Mouse (Mus musculus) limb, embryonic 14.5 days (tissue): ENCODE measurements around the gene Pcsk4. TPM values are rescaled to one million over a fixed set of nuclear protein-coding genes. Genes with fewer than 3 reads are reported as not detected.

Experiments
- ATAC-seq: fragments of 200-750 bp; cut with Nextera tagmentation; 2 replicates; pipeline ENCODE4 v1.8.0; 2017; ENCODE audit warnings: low read depth, moderate number of reproducible peaks, moderate TSS enrichment; ENCODE audit not compliant: low FRiP score
- DNase-seq: peaks from one replicate; pipeline ENCODE4 v3.0.0-alpha.2; 2015; ENCODE audit warnings: low spot score
- H3K27ac ChIP-seq: fragments of 300-500 bp; sonication (generic); replicated peaks from 2 replicates; pipeline ENCODE4 v1.5.1; 2014; ENCODE audit warnings: low read depth, mild to moderate bottlenecking, low read length, moderate library complexity, mixed read lengths
- H3K27me3 ChIP-seq: fragments of 300-500 bp; sonication (generic); 2 replicates; pipeline ENCODE4 v1.6.1; 2014; ENCODE audit warnings: low read length, mixed read lengths; ENCODE audit not compliant: control insufficient read depth, insufficient read depth
- H3K36me3 ChIP-seq: fragments of 300-500 bp; sonication (generic); 2 replicates; pipeline ENCODE4 v1.6.1; 2014; ENCODE audit warnings: mild to moderate bottlenecking, low read length, moderate library complexity, mixed read lengths; ENCODE audit not compliant: control insufficient read depth, insufficient read depth
- H3K4me1 ChIP-seq: fragments of 300-500 bp; sonication (generic); 2 replicates; pipeline ENCODE4 v1.6.1; 2014; ENCODE audit warnings: antibody characterized with exemption, low read length, mixed read lengths; ENCODE audit not compliant: control insufficient read depth, insufficient read depth
- H3K4me2 ChIP-seq: fragments of 300-500 bp; sonication (generic); replicated peaks from 2 replicates; pipeline ENCODE4 v1.6.1; 2014; ENCODE audit warnings: low read depth, mild to moderate bottlenecking, low read length, moderate library complexity; ENCODE audit not compliant: severe bottlenecking
- H3K4me3 ChIP-seq: fragments of 300-500 bp; sonication (generic); replicated peaks from 2 replicates; pipeline ENCODE4 v1.5.1; 2014; ENCODE audit warnings: low read length
- H3K9ac ChIP-seq: fragments of 300-500 bp; sonication (generic); 2 replicates; pipeline ENCODE4 v1.6.1; 2014; ENCODE audit warnings: mild to moderate bottlenecking, low read depth, low read length, moderate library complexity; ENCODE audit not compliant: severe bottlenecking
- H3K9me3 ChIP-seq: fragments of 300-500 bp; sonication (generic); 2 replicates; pipeline ENCODE4 v1.6.1; 2016; ENCODE audit warnings: low read length; ENCODE audit not compliant: control insufficient read depth
- POLR2A ChIP-seq: fragments of 200-500 bp; IDR thresholded peaks from 2 replicates; pipeline ENCODE4 v1.8.0; 2012; ENCODE audit warnings: inconsistent platforms, mild to moderate bottlenecking, moderate library complexity, borderline replicate concordance; ENCODE audit not compliant: insufficient read depth, insufficient read length; ENCODE audit errors: extremely low read depth
- WGBS: fragments of 180-500 bp; shearing (Covaris S2); extraction: QIAGEN DNeasy Blood & Tissue Kit; methylation state at CpG from one replicate; pipeline ENCODE4 v1.1.7; 2014; 5-methylcytosine and 5-hydroxymethylcytosine counted together
- polyA plus RNA-seq, 2 experiments: library from polyadenylated mRNA; depleted of rRNA in 1 of 2; stranded (reverse) in 1 of 2; unstranded in 1 of 2; fragments of >200 nt; fragmentation: Nextera tagmentation in 1 of 2; extraction: Ambion mirVana in 1 of 2; gene quantifications; 2 replicates each; pipeline versions ENCODE4 v1.2.1 to v1.2.3; 2012 to 2014

Gene Pcsk4
- polyA plus RNA-seq, 2 experiments, result 4.2 to 7.8 TPM

DNA sequence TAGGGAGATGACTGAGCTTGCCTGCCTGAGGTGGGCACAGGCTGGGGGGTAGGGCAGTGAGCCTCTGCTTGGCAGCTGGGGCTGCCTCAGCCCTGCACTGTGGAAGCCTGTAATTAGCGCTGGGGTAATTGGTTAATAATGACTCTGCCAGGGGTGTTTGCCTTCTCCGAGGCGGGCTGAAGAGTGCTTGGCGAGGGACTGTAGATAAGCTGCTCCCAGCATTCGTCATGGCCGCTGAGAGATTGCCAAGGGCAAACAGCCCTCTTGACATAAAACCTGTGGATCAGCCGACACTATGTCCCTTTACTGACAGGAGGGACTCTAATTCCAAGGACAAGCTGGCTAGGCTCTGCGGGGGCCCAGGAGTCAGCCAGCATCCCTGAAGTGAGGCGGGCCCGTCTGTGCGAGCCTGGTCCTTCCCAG is 12.9 kb downstream of the Pcsk4 start:
- TF ChIP-seq POLR2A, result no peak
- H3K4me3 ChIP-seq, result no peak overlapping the region
- WGBS, result 20% methylated on average over 11 of the region's 11 CpGs
- H3K9me3 ChIP-seq, result no peaks in the 10 kb centered on the region
- H3K4me2 ChIP-seq, result no peak overlapping the region
- peaks cover 56% of the 10 kb centered on the region for H3K27me3 ChIP-seq
- H3K9ac ChIP-seq, result no peak overlapping the region
- H3K27ac ChIP-seq, result no peak overlapping the region
- DNase-seq (no peak), ATAC-seq (no peak)
- peaks cover 17% of the 10 kb centered on the region; the same call in 1 of the 2 replicates for H3K36me3 ChIP-seq
- 0 out of 2 replicates have a peak, but pooled peaks cover 3% of the 10 kb centered on the region for H3K4me1 ChIP-seq

DNA sequence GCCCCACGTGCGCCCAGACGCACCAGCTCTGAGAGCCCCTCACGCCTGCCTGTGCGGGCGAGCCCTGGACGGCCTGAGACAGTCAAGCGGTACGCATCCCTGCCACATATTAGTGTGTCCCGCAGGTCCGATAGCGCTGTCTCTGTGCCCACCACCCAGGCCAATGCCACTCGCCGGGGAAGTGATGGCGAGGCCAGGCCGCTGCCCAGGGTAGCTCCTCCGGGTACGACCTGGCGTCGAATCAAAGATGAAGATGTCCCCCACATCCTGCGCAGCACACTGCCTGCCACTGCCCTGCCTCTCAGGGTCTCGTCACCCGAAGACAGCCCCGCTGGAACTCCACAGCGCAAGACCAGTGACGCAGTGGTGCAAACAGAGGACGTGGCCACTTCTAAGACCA is 14.0 kb downstream of the Pcsk4 start:
- H3K27me3 ChIP-seq, result peaks cover 67% of the 10 kb centered on the region
- H3K9me3 ChIP-seq, result no peaks in the 10 kb centered on the region
- H3K9ac ChIP-seq, result no peak overlapping the region
- TF ChIP-seq POLR2A, result no peak
- ATAC-seq (no peak), DNase-seq (no peak)
- H3K4me3 ChIP-seq, result no peak overlapping the region
- no peak overlapping the region for H3K4me2 ChIP-seq
- H3K36me3 ChIP-seq, result peaks cover 17% of the 10 kb centered on the region; the same call in 1 of the 2 replicates
- WGBS, result 44% methylated on average over 27 of the region's 27 CpGs
- no peak overlapping the region for H3K27ac ChIP-seq
- 0 out of 2 replicates have a peak, but pooled peaks cover 3% of the 10 kb centered on the region for H3K4me1 ChIP-seq

DNA sequence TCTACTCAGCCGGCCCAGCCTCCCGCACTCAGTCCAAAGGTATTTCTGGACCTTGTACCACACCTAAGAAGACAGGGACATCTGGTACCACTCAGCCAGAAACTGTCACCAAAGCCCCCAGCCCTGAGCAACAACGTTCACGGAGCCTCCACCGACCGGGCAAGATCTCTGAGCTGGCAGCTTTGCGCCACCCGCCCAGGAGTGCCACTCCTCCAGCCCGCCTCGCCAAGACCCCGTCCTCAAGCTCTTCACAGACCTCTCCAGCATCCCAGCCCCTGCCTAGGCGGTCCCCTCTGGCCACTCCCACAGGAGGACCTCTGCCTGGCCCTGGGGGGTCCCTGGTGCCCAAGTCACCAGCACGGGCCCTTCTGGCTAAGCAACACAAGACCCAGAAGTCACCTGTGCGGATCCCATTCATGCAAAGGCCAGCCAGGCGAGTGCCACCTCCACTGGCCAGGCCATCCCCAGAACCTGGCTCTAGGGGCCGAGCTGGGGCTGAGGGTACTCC is 14.8 kb downstream of the Pcsk4 start:
- Histone ChIP-seq H3K9me3 (no peaks in the 10 kb centered on the region), H3K4me3 (no peak overlapping the region), H3K36me3 (peaks cover 17% of the 10 kb centered on the region; the same call in 1 of the 2 replicates), H3K4me2 (no peak overlapping the region), H3K27me3 (peaks cover 69% of the 10 kb centered on the region), H3K9ac (no peak overlapping the region), H3K4me1 (0 out of 2 replicates have a peak, but pooled peaks cover 3% of the 10 kb centered on the region), H3K27ac (no peak overlapping the region)
- no peak for TF ChIP-seq POLR2A
- no peak for DNase-seq
- WGBS, result 43% methylated on average over 16 of the region's 16 CpGs
- no peak for ATAC-seq

DNA sequence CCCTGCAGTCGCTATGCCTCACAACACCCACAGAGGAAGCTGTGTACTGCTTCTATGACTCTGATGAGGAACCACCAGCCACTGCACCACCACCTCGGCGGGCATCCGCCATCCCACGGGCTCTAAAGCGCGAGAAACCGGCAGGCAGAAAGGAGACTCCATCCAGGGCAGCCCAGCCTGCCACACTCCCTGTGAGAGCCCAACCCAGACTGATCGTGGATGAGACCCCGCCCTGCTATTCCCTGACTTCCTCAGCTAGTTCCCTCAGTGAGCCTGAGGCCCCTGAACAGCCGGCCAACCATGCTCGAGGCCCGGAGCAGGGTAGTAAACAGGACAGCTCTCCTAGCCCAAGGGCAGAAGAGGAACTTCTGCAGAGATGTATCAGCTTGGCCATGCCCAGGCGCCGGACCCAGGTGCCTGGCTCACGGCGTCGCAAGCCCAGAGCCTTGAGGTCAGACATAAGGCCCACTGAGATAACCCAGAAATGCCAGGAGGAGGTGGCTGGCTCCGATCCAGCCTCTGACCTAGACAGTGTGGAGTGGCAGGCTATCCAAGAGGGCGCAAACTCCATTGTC is 15.6 kb downstream of the Pcsk4 start:
- H3K4me1 ChIP-seq, result no peaks in the 10 kb centered on the region
- 46% methylated on average over 19 of the region's 20 CpGs for WGBS
- ATAC-seq (no peak), DNase-seq (no peak)
- H3K27me3 ChIP-seq, result peaks cover 69% of the 10 kb centered on the region
- no peak overlapping the region for H3K4me2 ChIP-seq
- no peaks in the 10 kb centered on the region for H3K9me3 ChIP-seq
- H3K9ac ChIP-seq, result no peak overlapping the region
- H3K36me3 ChIP-seq, result peaks cover 13% of the 10 kb centered on the region; the same call in 1 of the 2 replicates
- no peak overlapping the region for H3K27ac ChIP-seq
- no peak for TF ChIP-seq POLR2A
- H3K4me3 ChIP-seq, result no peak overlapping the region

DNA sequence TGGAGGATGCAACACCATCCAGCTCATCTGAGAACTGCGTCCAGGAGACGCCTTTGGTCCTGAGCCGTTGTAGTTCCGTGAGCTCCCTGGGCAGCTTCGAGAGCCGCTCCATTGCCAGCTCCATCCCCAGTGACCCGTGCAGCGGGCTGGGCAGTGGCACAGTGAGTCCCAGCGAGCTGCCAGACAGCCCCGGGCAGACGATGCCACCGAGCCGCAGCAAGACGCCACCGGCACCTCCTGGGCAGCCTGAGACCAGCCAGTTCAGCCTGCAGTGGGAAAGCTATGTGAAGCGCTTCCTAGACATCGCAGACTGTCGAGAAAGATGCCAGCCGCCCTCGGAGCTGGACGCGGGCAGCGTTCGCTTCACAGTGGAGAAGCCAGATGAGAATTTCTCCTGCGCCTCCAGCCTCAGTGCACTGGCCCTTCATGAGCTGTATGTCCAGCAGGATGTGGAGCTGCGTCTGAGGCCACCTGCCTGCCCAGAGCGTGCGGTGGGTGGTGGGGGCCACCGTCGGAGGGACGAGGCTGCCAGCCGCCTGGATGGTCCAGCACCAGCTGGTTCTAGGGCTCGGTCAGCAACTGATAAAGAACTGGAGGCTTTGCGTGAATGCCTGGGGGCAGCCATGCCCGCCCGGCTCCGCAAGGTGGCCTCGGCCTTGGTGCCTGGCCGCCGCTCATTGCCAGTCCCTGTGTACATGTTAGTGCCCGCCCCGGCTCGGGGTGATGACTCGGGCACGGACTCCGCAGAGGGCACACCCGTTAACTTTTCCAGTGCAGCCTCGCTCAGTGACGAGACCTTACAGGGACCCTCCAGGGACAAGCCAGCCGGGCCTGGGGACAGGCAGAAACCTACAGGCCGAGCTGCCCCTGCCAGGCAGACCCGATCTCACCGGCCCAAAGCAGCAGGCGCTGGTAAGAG is 16.5 kb downstream of the Pcsk4 start:
- 63% methylated on average over 52 of the region's 54 CpGs for WGBS
- Histone ChIP-seq H3K4me1 (no peaks in the 10 kb centered on the region), H3K36me3 (0 out of 2 replicates have a peak, but pooled peaks cover 5% of the 10 kb centered on the region), H3K4me2 (no peak overlapping the region), H3K27ac (no peak overlapping the region), H3K27me3 (peaks cover 69% of the 10 kb centered on the region), H3K9ac (no peak overlapping the region), H3K9me3 (no peaks in the 10 kb centered on the region), H3K4me3 (no peak overlapping the region)
- DNase-seq (no peak), ATAC-seq (no peak)
- no peak for TF ChIP-seq POLR2A
